Mouse (Mus musculus) testis, adult 2 months (tissue): Measurements from ENCODE around the gene Opalin.
A peak's percentile ranks its signal among the peaks of the same experiment; 100 is the strongest.

Experiments
- CTCF ChIP-seq: fragments of 200-500 bp; IDR thresholded peaks from 2 replicates; pipeline ENCODE4 v1.5.1; 2012; ENCODE audit warnings: low read depth, mild to moderate bottlenecking, inconsistent platforms, low read length, moderate library complexity; ENCODE audit not compliant: control insufficient read depth, insufficient read depth, insufficient replicate concordance
- POLR2A ChIP-seq: fragments of 200-500 bp; IDR thresholded peaks from 2 replicates; pipeline ENCODE4 v1.6.1; 2012; ENCODE audit warnings: low read depth, mild to moderate bottlenecking, inconsistent platforms, low read length, moderate library complexity; ENCODE audit not compliant: control insufficient read depth

DNA sequence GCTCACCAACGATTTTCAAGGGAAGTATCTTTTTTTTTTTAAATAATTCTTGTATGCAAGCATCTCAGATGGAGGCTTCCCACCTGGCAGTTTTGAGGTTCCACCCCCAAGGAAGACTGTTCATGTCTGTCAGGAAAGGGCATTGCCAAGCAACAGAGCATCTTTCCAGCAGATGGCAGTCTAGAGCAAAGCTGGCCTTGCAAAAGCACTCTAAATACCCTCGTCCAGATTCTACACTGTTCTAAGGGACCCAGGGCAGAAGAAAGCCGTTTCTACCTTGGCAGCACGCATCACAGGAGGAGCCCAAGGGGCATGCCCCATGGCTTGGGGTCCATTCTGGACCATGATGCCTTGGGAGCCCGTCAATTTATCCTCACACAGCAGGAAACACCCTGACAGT, 12.9 kb upstream of the Opalin start:
- TF ChIP-seq CTCF: peak; percentile 29; the same call in 1 of the 2 replicates
- TF ChIP-seq POLR2A: no peak
